In the genomic region with DNA sequence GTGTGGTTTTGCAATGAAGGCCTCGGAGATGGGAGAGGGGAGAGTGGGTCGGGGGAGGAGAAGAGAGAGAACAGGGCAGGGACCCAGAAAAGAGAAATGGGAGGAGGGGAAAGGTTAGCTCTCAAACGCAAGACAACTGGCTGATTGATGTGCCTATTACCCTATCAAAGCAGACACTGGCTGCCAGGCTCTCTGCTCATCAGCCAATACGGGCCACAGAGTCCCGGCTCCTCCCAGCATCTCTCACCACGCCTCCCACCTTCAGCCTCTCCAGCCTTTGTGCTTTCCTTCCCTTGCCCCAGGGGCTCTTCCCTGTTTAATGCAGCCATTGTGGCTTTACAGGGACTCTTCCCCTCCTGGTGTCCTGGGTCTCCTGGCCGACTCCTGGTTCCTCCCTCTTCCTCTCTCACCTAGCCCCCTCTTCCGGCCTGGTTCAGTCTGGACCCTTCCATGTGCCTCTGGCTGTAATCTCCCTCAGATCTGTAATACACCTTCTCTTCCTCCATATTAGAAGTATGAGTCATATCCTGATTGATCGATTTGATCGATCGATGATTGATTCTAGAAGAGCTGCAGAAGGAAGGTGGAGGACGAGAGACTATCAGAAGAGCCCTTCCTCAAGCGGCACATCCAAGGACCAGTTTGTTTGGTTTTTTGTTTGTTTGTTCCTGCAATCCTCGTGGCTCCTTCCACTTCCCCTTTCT, we compare ENCODE assay signal across 8 mouse cellular contexts. TPM values are rescaled to one million over a fixed set of nuclear protein-coding genes. Genes with fewer than 3 reads are reported as not detected.
DNase-seq lines count a peak whose midpoint lies in the region; ATAC-seq and TF ChIP-seq lines count a peak whose summit lies in the region.

No protein-coding gene starts in this region.

- H3K9me3 ChIP-seq in embryonic facial prominence, embryonic 13.5 days: no peaks in the 10 kb centered on the region
- H3K9me3 ChIP-seq in heart, embryonic 10.5 days: no peaks in the 10 kb centered on the region
- no peaks in the 10 kb centered on the region for H3K9me3 ChIP-seq in midbrain, embryonic 16.5 days (replicated peaks; ENCODE audit: control insufficient read depth, low read length, poor library complexity, severe bottlenecking)

- H3K4me1 ChIP-seq in embryonic facial prominence, embryonic 13.5 days: peaks cover 11% of the 10 kb centered on the region
- H3K4me1 ChIP-seq in heart, embryonic 10.5 days: peaks cover 23% of the 10 kb centered on the region
- H3K4me1 ChIP-seq in kidney, adult 2 months (ENCODE audit: control insufficient read depth, insufficient read depth, low read length): no peaks in the 10 kb centered on the region
- peaks cover 5% of the 10 kb centered on the region; the same call in 1 of the 2 replicates for H3K4me1 ChIP-seq in midbrain, embryonic 16.5 days (ENCODE audit: control insufficient read depth, insufficient read depth, low read length)

- WGBS in embryonic facial prominence, embryonic 13.5 days: 38% methylated on average over 14 of the region's 14 CpGs
- 40% methylated on average over 14 of the region's 14 CpGs for WGBS in heart, embryonic 10.5 days
- 51% methylated on average over 14 of the region's 14 CpGs for WGBS in kidney, adult 2 months
- 39% methylated on average over 14 of the region's 14 CpGs for WGBS in midbrain, embryonic 16.5 days

- DNase-seq in 3T3-L1 (ENCODE audit: low read depth, low spot score): peak; percentile 42
- DNase-seq in NIH3T3 (ENCODE audit: low read depth): peak; percentile 31
- peak; percentile 91 for DNase-seq in heart, embryonic 10.5 days (ENCODE audit: low spot score)
- peak; percentile 76 for DNase-seq in kidney, adult 2 months
- DNase-seq in liver: peak; percentile 78
- peak; percentile 83 for DNase-seq in testis, postnatal 10 days (ENCODE audit: low spot score)

- ATAC-seq in embryonic facial prominence, embryonic 13.5 days (ENCODE audit: insufficient number of reproducible peaks, insufficient read depth, low FRiP score, low TSS enrichment, low read depth): peak; percentile 89
- ATAC-seq in midbrain, embryonic 16.5 days: peak; percentile 96

- no peaks in the 10 kb centered on the region for H3K27me3 ChIP-seq in embryonic facial prominence, embryonic 13.5 days
- H3K27me3 ChIP-seq in heart, embryonic 10.5 days (ENCODE audit: insufficient read depth, poor library complexity, severe bottlenecking): no peaks in the 10 kb centered on the region
- no peaks in the 10 kb centered on the region for H3K27me3 ChIP-seq in kidney, adult 2 months (replicated peaks; ENCODE audit: control insufficient read depth, insufficient read depth, low read length)
- H3K27me3 ChIP-seq in midbrain, embryonic 16.5 days (ENCODE audit: control insufficient read depth, insufficient read depth, low read depth, low read length): no peaks in the 10 kb centered on the region

- peak overlapping the region; percentile 55 for H3K27ac ChIP-seq in embryonic facial prominence, embryonic 13.5 days
- peak overlapping the region; percentile 78 for H3K27ac ChIP-seq in heart, embryonic 10.5 days
- H3K27ac ChIP-seq in kidney, adult 2 months (ENCODE audit: insufficient read depth, low read depth, low read length): no peak overlapping the region
- H3K27ac ChIP-seq in midbrain, embryonic 16.5 days (ENCODE audit: low read length): peak overlapping the region; percentile 29

- H3K4me2 ChIP-seq in embryonic facial prominence, embryonic 13.5 days: peak overlapping the region; percentile 48
- peak overlapping the region; percentile 32 for H3K4me2 ChIP-seq in midbrain, embryonic 16.5 days (ENCODE audit: low read length)

- no peaks in the 10 kb centered on the region for H3K36me3 ChIP-seq in embryonic facial prominence, embryonic 13.5 days
- no peaks in the 10 kb centered on the region for H3K36me3 ChIP-seq in heart, embryonic 10.5 days
- H3K36me3 ChIP-seq in kidney, adult 2 months (ENCODE audit: control insufficient read depth, insufficient read depth, low read length): no peaks in the 10 kb centered on the region
- H3K36me3 ChIP-seq in midbrain, embryonic 16.5 days (ENCODE audit: control insufficient read depth, insufficient read depth, low read length): no peaks in the 10 kb centered on the region

- no peak overlapping the region for H3K9ac ChIP-seq in embryonic facial prominence, embryonic 13.5 days
- no peak overlapping the region; the same call in 1 of the 2 replicates for H3K9ac ChIP-seq in midbrain, embryonic 16.5 days (ENCODE audit: low read depth, low read length)

- H3K4me3 ChIP-seq in embryonic facial prominence, embryonic 13.5 days: peak overlapping the region; percentile 14; the same call in 1 of the 2 replicates
- peak overlapping the region; percentile 36; the same call in 1 of the 2 replicates for H3K4me3 ChIP-seq in heart, embryonic 10.5 days
- no peak overlapping the region for H3K4me3 ChIP-seq in kidney, adult 2 months (ENCODE audit: insufficient read depth, low read depth, low read length)
- no peak overlapping the region for H3K4me3 ChIP-seq in midbrain, embryonic 16.5 days (ENCODE audit: low read depth, low read length)

- no peak for TF ChIP-seq CTCF in kidney, adult 2 months (conservative IDR thresholded peaks at IDR 0.05; ENCODE audit: insufficient read depth, insufficient read length, low read depth, low read length)

- TF ChIP-seq POLR2A in kidney, adult 2 months (IDR thresholded peaks at IDR 0.05; ENCODE audit: low read depth, low read length): no peak

RNA-seq across cellular contexts. Expression of gene Pcbd1, which starts 8.8 kb away (rescaled TPM):
- 12.9 and 13.7 TPM in 2 replicates for polyA plus RNA-seq in embryonic facial prominence, embryonic 13.5 days (2015; fragmentation: Nextera tagmentation; extraction: Ambion mirVana)
- polyA plus RNA-seq in heart, embryonic 10.5 days (2016; fragmentation: Nextera tagmentation; extraction: Ambion mirVana): 63.1 and 69.7 TPM in 2 replicates
- polyA plus RNA-seq in kidney, adult 2 months (2012; rRNA removed): 392 and 452 TPM in 2 replicates
- 50.9 and 52.9 TPM in 2 replicates for polyA plus RNA-seq in midbrain, embryonic 16.5 days (2015; fragmentation: Nextera tagmentation; extraction: Ambion mirVana)

Comparison
In these comparisons a context has a peak if more than half of its experiments do, and no peak if none do; other contexts are left out.
1. DNase-seq: peak in every context shown above with its lines; median percentile 91 in heart, embryonic 10.5 days; 83 in testis, postnatal 10 days; 78 in liver; 76 in kidney, adult 2 months; 42 in 3T3-L1; 31 in NIH3T3.
2. H3K4me3 ChIP-seq: peak in embryonic facial prominence, embryonic 13.5 days (single experiment) and heart, embryonic 10.5 days (single experiment); none in kidney, adult 2 months (single experiment) and midbrain, embryonic 16.5 days (single experiment).